Mouse (Mus musculus) C2C12 (cell line): ENCODE results near the gene Gnaq. TPM values are rescaled to one million over a fixed set of nuclear protein-coding genes. Genes with fewer than 3 reads are reported as not detected.

Source experiments
- H3K27me3 ChIP-seq: one replicate; pipeline ENCODE4 v1.6.1; 2011; ENCODE audit not compliant: control insufficient read depth, insufficient read depth, insufficient read length
- H3K36me3 ChIP-seq: one replicate; pipeline ENCODE4 v1.6.1; 2011; ENCODE audit not compliant: control insufficient read depth, insufficient read depth
- H3K4me3 ChIP-seq: one replicate; pipeline ENCODE4 v1.5.1; 2011; ENCODE audit warnings: mild to moderate bottlenecking, control low read depth; ENCODE audit not compliant: poor library complexity, insufficient read depth, severe bottlenecking
- H3K79me2 ChIP-seq: one replicate; pipeline ENCODE4 v1.6.1; 2011; ENCODE audit not compliant: control insufficient read depth, insufficient read depth
- H3K79me3 ChIP-seq: one replicate; pipeline ENCODE4 v1.6.1; 2011; ENCODE audit warnings: low read depth, control low read depth
- H3ac ChIP-seq: one replicate; pipeline ENCODE3; 2011; ENCODE audit warnings: low read depth; ENCODE audit not compliant: control insufficient read depth, insufficient read length
- CEBPB ChIP-seq: IDR thresholded peaks from one replicate; pipeline ENCODE4 v1.6.1; 2011; ENCODE audit warnings: low read depth, mild to moderate bottlenecking, control low read depth, moderate library complexity
- CTCF ChIP-seq: IDR thresholded peaks from one replicate; pipeline ENCODE4 v1.5.1; 2011; ENCODE audit not compliant: control insufficient read depth, insufficient read depth, insufficient read length
- FOSL1 ChIP-seq: IDR thresholded peaks from one replicate; pipeline ENCODE4 v1.8.0; 2011; ENCODE audit warnings: mild to moderate bottlenecking, low read length; ENCODE audit not compliant: poor library complexity, insufficient read depth, severe bottlenecking
- MAX ChIP-seq: IDR thresholded peaks from one replicate; pipeline ENCODE4 v1.6.1; 2011; ENCODE audit warnings: mild to moderate bottlenecking, control low read depth
- MYOD1 ChIP-seq: IDR thresholded peaks from one replicate; pipeline ENCODE4 v1.6.1; 2011; ENCODE audit warnings: low read depth; ENCODE audit not compliant: control insufficient read depth, insufficient read length
- MYOG ChIP-seq: IDR thresholded peaks from one replicate; pipeline ENCODE4 v1.6.1; 2011; ENCODE audit not compliant: control insufficient read depth, insufficient read length; ENCODE audit errors: extremely low read depth
- USF1 ChIP-seq: IDR thresholded peaks from one replicate; pipeline ENCODE4 v1.6.1; 2011; ENCODE audit warnings: low read depth, mild to moderate bottlenecking, control low read depth, moderate library complexity
- polyA plus RNA-seq: library from polyadenylated mRNA; unstranded; fragments of >200 nt; fragmentation: generic; extraction: Trizol; gene quantifications from one replicate; pipeline ENCODE4 v1.2.1, GENCODE M21; 2012; ENCODE audit warnings: missing spikeins

Gene Gnaq
- polyA plus RNA-seq, 1 experiment, result 9.5 TPM

DNA sequence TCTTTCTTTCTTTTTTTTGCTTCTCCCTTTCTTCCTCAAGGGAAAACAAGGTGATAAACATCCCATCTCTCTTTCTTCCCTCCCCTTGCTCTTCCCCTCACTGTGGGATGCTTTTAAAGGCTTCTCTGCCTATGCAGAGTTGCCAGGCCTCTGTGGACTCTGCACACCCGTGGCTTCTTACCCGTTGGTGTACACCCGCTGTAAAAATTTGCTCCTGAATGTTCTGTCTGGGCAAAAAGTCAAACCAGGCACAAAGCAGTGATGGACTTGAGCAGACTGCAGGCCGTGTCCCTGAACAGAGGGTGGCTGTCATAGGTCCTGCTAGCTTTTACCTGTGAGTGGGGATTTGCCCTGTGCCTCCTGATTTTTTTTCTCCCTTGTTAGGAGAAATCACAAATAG lies 154.7 kb downstream of the Gnaq start:
- no peak overlapping the region for H3K4me3 ChIP-seq
- H3K27me3 ChIP-seq, result no peaks in the 10 kb centered on the region
- H3K79me3 ChIP-seq, result no peaks in the 10 kb centered on the region
- no peaks in the 10 kb centered on the region for H3K36me3 ChIP-seq
- no peak overlapping the region for H3ac ChIP-seq
- TF ChIP-seq USF1 (no peak), CTCF (no peak), MYOD1 (no peak), FOSL1 (no peak), MAX (no peak), CEBPB (no peak), MYOG (no peak)
- peaks cover 9% of the 10 kb centered on the region for H3K79me2 ChIP-seq

DNA sequence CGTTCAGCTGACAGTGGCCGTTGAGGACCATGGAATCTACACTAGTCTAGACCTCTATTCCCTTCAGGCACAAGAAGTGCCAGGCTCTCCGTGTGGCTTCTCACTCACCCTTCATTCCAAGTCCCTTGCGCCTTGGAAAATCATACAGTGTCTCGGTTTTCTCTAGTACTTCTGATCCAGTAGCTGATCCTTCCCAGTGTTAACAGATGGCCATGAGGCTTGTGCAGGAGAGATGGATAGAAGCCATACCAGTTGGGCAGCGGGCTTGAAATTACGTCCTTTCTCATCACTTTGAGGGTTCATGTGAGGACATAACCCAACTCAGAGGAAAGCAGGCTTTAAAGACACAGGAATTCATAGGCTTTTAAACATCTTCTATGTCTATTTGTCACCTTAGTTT lies 155.3 kb downstream of the Gnaq start:
- Histone ChIP-seq H3K27me3 (no peaks in the 10 kb centered on the region), H3K36me3 (no peaks in the 10 kb centered on the region), H3K4me3 (no peak overlapping the region), H3K79me3 (no peaks in the 10 kb centered on the region), H3ac (no peak overlapping the region), H3K79me2 (peaks cover 15% of the 10 kb centered on the region)
- TF ChIP-seq CTCF (no peak), USF1 (no peak), CEBPB (no peak), MYOD1 (no peak), MYOG (no peak), MAX (no peak), FOSL1 (no peak)

DNA sequence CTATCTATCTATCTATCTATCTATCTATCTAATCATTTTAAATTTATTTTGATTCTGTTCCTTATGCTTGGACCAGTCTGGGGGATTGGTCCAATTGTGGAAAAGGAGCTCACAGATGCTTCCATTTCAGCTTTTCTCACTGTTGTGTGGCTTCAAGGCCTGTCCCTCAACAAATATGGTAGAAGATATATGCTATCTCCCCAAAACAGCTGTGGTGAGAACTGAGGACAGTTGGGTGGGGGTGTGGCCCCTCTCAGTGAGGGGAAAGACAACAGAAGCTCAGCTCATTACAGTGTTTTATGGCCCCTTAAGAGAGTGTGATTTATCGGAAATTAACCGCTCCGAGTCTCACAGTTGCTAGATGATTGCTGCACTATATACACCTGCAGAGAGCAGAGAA lies 158.5 kb downstream of the Gnaq start:
- Histone ChIP-seq H3K4me3 (no peak overlapping the region), H3K79me3 (peaks cover 7% of the 10 kb centered on the region), H3K79me2 (peaks cover 17% of the 10 kb centered on the region), H3ac (no peak overlapping the region), H3K27me3 (no peaks in the 10 kb centered on the region), H3K36me3 (no peaks in the 10 kb centered on the region)
- no peak for TF ChIP-seq MYOG
- TF ChIP-seq FOSL1, result no peak
- TF ChIP-seq CTCF, result no peak
- no peak for TF ChIP-seq USF1
- TF ChIP-seq CEBPB, result no peak
- TF ChIP-seq MAX, result no peak
- TF ChIP-seq MYOD1, result no peak

DNA sequence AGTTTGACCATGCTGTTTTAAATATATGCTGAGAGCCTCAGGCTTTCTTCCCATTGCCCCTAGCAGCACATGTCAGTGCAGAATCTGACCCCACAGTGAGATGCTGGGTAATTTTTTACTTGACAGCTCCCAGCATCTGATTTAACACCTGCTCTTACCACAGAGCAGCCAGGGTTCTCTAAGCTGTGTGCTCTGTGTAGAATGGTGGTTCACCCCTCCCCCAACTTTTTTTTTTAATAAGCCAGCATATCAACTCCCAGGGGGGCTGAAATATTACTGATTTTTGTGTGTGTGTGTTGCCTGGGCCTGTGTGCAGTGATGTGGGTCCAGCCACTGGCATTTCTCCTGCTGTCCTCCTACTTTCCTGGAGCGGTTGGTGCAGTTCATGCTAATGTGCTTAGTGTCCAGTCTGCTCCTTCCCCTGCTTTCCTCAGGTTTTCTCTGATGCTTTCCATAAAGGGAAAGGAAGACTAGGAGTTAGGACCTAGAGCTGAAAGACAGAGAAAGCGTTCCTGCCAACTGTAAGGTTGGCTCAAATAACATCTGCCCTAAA lies 159.5 kb downstream of the Gnaq start:
- H3K79me3 ChIP-seq, result peaks cover 7% of the 10 kb centered on the region
- H3K36me3 ChIP-seq, result no peaks in the 10 kb centered on the region
- no peak overlapping the region for H3K4me3 ChIP-seq
- H3K79me2 ChIP-seq, result peaks cover 17% of the 10 kb centered on the region
- no peaks in the 10 kb centered on the region for H3K27me3 ChIP-seq
- no peak for TF ChIP-seq MYOG
- no peak for TF ChIP-seq USF1
- no peak for TF ChIP-seq MYOD1
- TF ChIP-seq MAX, result no peak
- no peak for TF ChIP-seq CEBPB
- no peak for TF ChIP-seq CTCF
- TF ChIP-seq FOSL1, result no peak
- no peak overlapping the region for H3ac ChIP-seq

DNA sequence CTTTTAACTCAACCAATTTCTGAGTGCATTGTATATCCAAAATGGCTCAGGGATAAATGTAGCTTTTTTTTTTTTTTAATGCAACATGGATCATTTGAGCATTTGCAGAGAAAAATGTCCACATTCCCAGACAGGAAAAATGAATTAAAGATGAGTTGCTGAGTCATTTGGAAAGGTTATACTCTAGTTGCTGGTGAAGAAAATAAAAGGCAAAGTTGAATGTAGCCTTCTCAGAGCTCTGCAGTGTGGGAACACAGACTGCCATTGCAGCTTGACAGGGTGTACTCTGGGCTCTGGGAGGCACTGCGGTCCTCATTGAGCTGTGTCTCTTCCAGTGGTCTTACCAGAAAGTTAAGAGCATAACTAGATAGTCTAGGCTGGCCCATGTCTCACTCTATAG lies 160.3 kb downstream of the Gnaq start:
- H3K4me3 ChIP-seq, result no peak overlapping the region
- peaks cover 7% of the 10 kb centered on the region for H3K79me3 ChIP-seq
- no peaks in the 10 kb centered on the region for H3K27me3 ChIP-seq
- no peak overlapping the region for H3ac ChIP-seq
- H3K36me3 ChIP-seq, result no peaks in the 10 kb centered on the region
- TF ChIP-seq MAX (no peak), CTCF (no peak), MYOG (no peak), USF1 (no peak), MYOD1 (no peak), CEBPB (no peak), FOSL1 (no peak)
- H3K79me2 ChIP-seq, result peaks cover 17% of the 10 kb centered on the region
